10 mouse cellular contexts compared by ENCODE assay signal in genomic region chr1:96768264-96768663, GRCm38 (mm10).
A peak's percentile ranks its signal among the peaks of the same experiment; 100 is the strongest.
DNase-seq lines count a peak whose midpoint lies in the region; ATAC-seq lines count a peak whose summit lies in the region.
"Had no signal": no experiment of that assay in that cellular context is flagged by ENCODE, and none has a peak within 500 bp of the region (broad histone marks: within the 10 kb centered on the region; RNA-seq: fewer than 3 reads in every experiment).

No protein-coding gene starts in this region.

- 13% methylated on average over 4 of the region's 4 CpGs for WGBS in lung, embryonic 16.5 days
- 12% methylated on average over 4 of the region's 4 CpGs for WGBS in embryonic facial prominence, embryonic 14.5 days
- WGBS in neural tube, embryonic 14.5 days = 15% methylated on average over 4 of the region's 4 CpGs

- no peaks in the 10 kb centered on the region for H3K27me3 ChIP-seq in lung, embryonic 16.5 days (ENCODE audit: control insufficient read depth, insufficient read depth, low read depth, low read length)
- H3K27me3 ChIP-seq in embryonic facial prominence, embryonic 14.5 days (replicated peaks; ENCODE audit: control insufficient read depth, insufficient read depth, low read length) = no peaks in the 10 kb centered on the region
- H3K27me3 ChIP-seq in neural tube, embryonic 14.5 days (ENCODE audit: control insufficient read depth, insufficient read depth, low read length) = no peaks in the 10 kb centered on the region
- H3K27me3 ChIP-seq: heart, embryonic 15.5 days; neural tube, embryonic 13.5 days had no signal

- H3K4me2 ChIP-seq in lung, embryonic 16.5 days (ENCODE audit: low read depth, low read length) = no peak overlapping the region
- no peak overlapping the region for H3K4me2 ChIP-seq in embryonic facial prominence, embryonic 14.5 days (ENCODE audit: low read depth, low read length)
- H3K4me2 ChIP-seq in neural tube, embryonic 14.5 days (ENCODE audit: low read depth, low read length) = no peak overlapping the region
- H3K4me2 ChIP-seq: heart, embryonic 15.5 days; neural tube, embryonic 13.5 days had no signal

- H3K9ac ChIP-seq in lung, embryonic 16.5 days (ENCODE audit: low read length) = no peak overlapping the region
- H3K9ac ChIP-seq in embryonic facial prominence, embryonic 14.5 days (ENCODE audit: low read depth, low read length) = no peak overlapping the region
- H3K9ac ChIP-seq in neural tube, embryonic 14.5 days (replicated peaks; ENCODE audit: low read depth, low read length) = no peak overlapping the region
- H3K9ac ChIP-seq: heart, embryonic 15.5 days; neural tube, embryonic 13.5 days had no signal

- no peaks in the 10 kb centered on the region for H3K9me3 ChIP-seq in lung, embryonic 16.5 days (ENCODE audit: control insufficient read depth, low read length)
- H3K9me3 ChIP-seq in embryonic facial prominence, embryonic 14.5 days (ENCODE audit: control insufficient read depth, low read length) = no peaks in the 10 kb centered on the region
- H3K9me3 ChIP-seq in neural tube, embryonic 14.5 days (ENCODE audit: control insufficient read depth, low read length) = no peaks in the 10 kb centered on the region
- H3K9me3 ChIP-seq: heart, embryonic 15.5 days; neural tube, embryonic 13.5 days had no signal

- 0 out of 2 replicates have a peak, but pooled peaks have one; percentile 31 for ATAC-seq in lung, embryonic 16.5 days (ENCODE audit: low read depth)
- ATAC-seq in embryonic facial prominence, embryonic 14.5 days (ENCODE audit: low read depth) = no peak
- peak; percentile 54; the same call in 1 of the 2 replicates for ATAC-seq in neural tube, embryonic 14.5 days (ENCODE audit: low read depth)

- H3K4me3 ChIP-seq in lung, embryonic 16.5 days (ENCODE audit: low read length) = no peak overlapping the region
- H3K4me3 ChIP-seq in embryonic facial prominence, embryonic 14.5 days (ENCODE audit: low read depth, low read length) = no peak overlapping the region
- no peak overlapping the region for H3K4me3 ChIP-seq in neural tube, embryonic 14.5 days (ENCODE audit: low read depth, low read length)
- H3K4me3 ChIP-seq: heart, embryonic 15.5 days; neural tube, embryonic 13.5 days had no signal

- no peak for DNase-seq in lung, adult 18-20 months
- DNase-seq in embryonic facial prominence, embryonic 14.5 days (ENCODE audit: low spot score) = peak; percentile 56
- DNase-seq in layer of hippocampus, postnatal 10 days (ENCODE audit: low spot score in 2 of 2) = peak; percentile 30 to 54
- DNase-seq in spleen, adult 12 weeks (ENCODE audit: low spot score) = no peak
- DNase-seq in cerebellum, adult 18-20 months = no peak
- DNase-seq in spleen, postnatal 4 days (ENCODE audit: low spot score in 2 of 2) = no peak

- H3K4me1 ChIP-seq in lung, embryonic 16.5 days (replicated peaks; ENCODE audit: control insufficient read depth, insufficient read depth, low read length) = no peaks in the 10 kb centered on the region
- no peaks in the 10 kb centered on the region for H3K4me1 ChIP-seq in embryonic facial prominence, embryonic 14.5 days (ENCODE audit: control insufficient read depth, insufficient read depth, low read length)
- no peaks in the 10 kb centered on the region for H3K4me1 ChIP-seq in neural tube, embryonic 14.5 days (ENCODE audit: control insufficient read depth, insufficient read depth, low read length)
- H3K4me1 ChIP-seq: heart, embryonic 15.5 days; neural tube, embryonic 13.5 days had no signal

- no peak overlapping the region for H3K27ac ChIP-seq in lung, embryonic 16.5 days (ENCODE audit: low read length)
- H3K27ac ChIP-seq in embryonic facial prominence, embryonic 14.5 days (replicated peaks; ENCODE audit: low read depth, low read length) = no peak overlapping the region
- no peak overlapping the region for H3K27ac ChIP-seq in neural tube, embryonic 14.5 days (ENCODE audit: low read depth, low read length)
- H3K27ac ChIP-seq: heart, embryonic 15.5 days; neural tube, embryonic 13.5 days had no signal

- no peaks in the 10 kb centered on the region for H3K36me3 ChIP-seq in lung, embryonic 16.5 days (ENCODE audit: control insufficient read depth, insufficient read depth, low read length)
- no peaks in the 10 kb centered on the region for H3K36me3 ChIP-seq in embryonic facial prominence, embryonic 14.5 days (ENCODE audit: control insufficient read depth, insufficient read depth, low read length)
- H3K36me3 ChIP-seq in neural tube, embryonic 14.5 days (ENCODE audit: control insufficient read depth, insufficient read depth, low read length) = no peaks in the 10 kb centered on the region
- H3K36me3 ChIP-seq: heart, embryonic 15.5 days; neural tube, embryonic 13.5 days had no signal

Comparison
In these comparisons a context has a peak if more than half of its experiments do, and no peak if none do; other contexts are left out.
1. DNase-seq: peak in embryonic facial prominence, embryonic 14.5 days (single experiment) and layer of hippocampus, postnatal 10 days (2 of 2); none in lung, adult 18-20 months (0 of 2), spleen, adult 12 weeks (single experiment), cerebellum, adult 18-20 months (0 of 2) and spleen, postnatal 4 days (0 of 2).